Mouse (Mus musculus): ENCODE measurements around the gene BC024978. TPM values are rescaled to one million over a fixed set of nuclear protein-coding genes. Genes with fewer than 3 reads are reported as not detected.
A peak's percentile ranks its signal among the peaks of the same experiment; 100 is the strongest.
"Not testable (repeated sequence)": the region's sequence is repeated elsewhere in the genome, so short reads cannot be mapped to it uniquely, and the experiment has no call there.

BC024978 gene
- total RNA-seq, 4 experiments from 2014 or later = 20.9 to 27.3 (median 25.7) TPM

- DNase-seq (ENCODE audit: low spot score in 2 of 2) = no peak
Observed at GRCm38 (mm10) chr7:27221939-27222338, 26.4 kb downstream of the BC024978 start.

- no peak for DNase-seq (ENCODE audit: low spot score in 2 of 2)
Observed at GRCm38 (mm10) chr7:27222538-27222937, 27.0 kb downstream of the BC024978 start.

- no peak for DNase-seq (ENCODE audit: low spot score in 2 of 2)
Observed at GRCm38 (mm10) chr7:27224877-27225575, 29.4 kb downstream of the BC024978 start.

GRCm38 (mm10) chr7:27227276-27227675 lies 31.7 kb downstream of the BC024978 start:
- DNase-seq (ENCODE audit: low spot score in 2 of 2) = no peak

- DNase-seq (ENCODE audit: low spot score in 2 of 2) = no peak
Observed at GRCm38 (mm10) chr7:27227676-27228075, 32.1 kb downstream of the BC024978 start.

- DNase-seq (ENCODE audit: low spot score in 2 of 2) = peak; percentile 87 to 88
Observed at GRCm38 (mm10) chr7:27228281-27228821, 32.8 kb downstream of the BC024978 start, which contains the start of gene Itpkc. Gene Itpkc, minus strand, starts transcription at chr7:27228661.

GRCm38 (mm10) chr7:27228865-27229264 lies 33.3 kb downstream of the BC024978 start:
- DNase-seq (ENCODE audit: low spot score in 2 of 2) = no peak

- no peak for DNase-seq (ENCODE audit: low spot score in 2 of 2)
Observed at GRCm38 (mm10) chr7:27230781-27231180, 35.2 kb downstream of the BC024978 start.

- DNase-seq (ENCODE audit: low spot score in 2 of 2) = peak; percentile 74 to 84
Observed at GRCm38 (mm10) chr7:27231693-27232331, 36.2 kb downstream of the BC024978 start.

- peak; percentile 90 to 93 for DNase-seq (ENCODE audit: low spot score in 2 of 2)
Observed at GRCm38 (mm10) chr7:27232781-27233281, 37.2 kb downstream of the BC024978 start, which contains the start of gene Coq8b. Gene Coq8b, plus strand, starts transcription at chr7:27233023.

- DNase-seq (ENCODE audit: low spot score in 2 of 2) = no peak
Observed at GRCm38 (mm10) chr7:27233300-27233699, 37.7 kb downstream of the BC024978 start.

GRCm38 (mm10) chr7:27235726-27236125 lies 40.1 kb downstream of the BC024978 start:
- no peak for DNase-seq (ENCODE audit: low spot score in 2 of 2)

GRCm38 (mm10) chr7:27237527-27237926 lies 41.9 kb downstream of the BC024978 start:
- DNase-seq (ENCODE audit: low spot score in 2 of 2) = no peak

GRCm38 (mm10) chr7:27238568-27238967 lies 43.0 kb downstream of the BC024978 start:
- DNase-seq (ENCODE audit: low spot score in 2 of 2) = no peak

- no peak for DNase-seq (ENCODE audit: low spot score in 2 of 2)
Observed at GRCm38 (mm10) chr7:27243211-27243610, 47.6 kb downstream of the BC024978 start.

- DNase-seq (ENCODE audit: low spot score in 2 of 2) = not testable (repeated sequence)
Observed at GRCm38 (mm10) chr7:27244088-27244487, 48.5 kb downstream of the BC024978 start.

- DNase-seq (ENCODE audit: low spot score in 2 of 2) = no peak
Observed at GRCm38 (mm10) chr7:27249146-27249545, 53.6 kb downstream of the BC024978 start.

GRCm38 (mm10) chr7:27249928-27250327 lies 54.3 kb downstream of the BC024978 start:
- DNase-seq (ENCODE audit: low spot score in 2 of 2) = no peak

GRCm38 (mm10) chr7:27251946-27252345 lies 56.4 kb downstream of the BC024978 start:
- no peak for DNase-seq (ENCODE audit: low spot score in 2 of 2)

- no peak for DNase-seq (ENCODE audit: low spot score in 2 of 2)
Observed at GRCm38 (mm10) chr7:27255721-27256120, 60.1 kb downstream of the BC024978 start.

GRCm38 (mm10) chr7:27257046-27257851 lies 61.7 kb downstream of the BC024978 start:
- DNase-seq (ENCODE audit: low spot score in 2 of 2) = peak; percentile 72 to 76

All from layer of hippocampus, adult 8-10 months (tissue).